Mouse (Mus musculus) lung, postnatal 0 days (tissue): ENCODE results near the gene Kcnq2. TPM values are rescaled to one million over a fixed set of nuclear protein-coding genes. Genes with fewer than 3 reads are reported as not detected.
A peak's percentile ranks its signal among the peaks of the same experiment; 100 is the strongest.

Experiments used
- ATAC-seq: fragments of 200-750 bp; cut with Nextera tagmentation; 2 replicates; pipeline ENCODE4 v1.8.0; 2017; ENCODE audit warnings: moderate library complexity
- DNase-seq: peaks from one replicate; pipeline ENCODE4 v3.0.0-alpha.2; 2016; ENCODE audit warnings: low spot score
- H3K27ac ChIP-seq: fragments of 300-500 bp; sonication (generic); 2 replicates; pipeline ENCODE4 v1.5.1; 2014; ENCODE audit warnings: antibody characterized with exemption, mild to moderate bottlenecking, low read length, mixed read lengths
- H3K27me3 ChIP-seq: fragments of 300-500 bp; sonication (generic); replicated peaks from 2 replicates; pipeline ENCODE4 v1.6.1; 2014; ENCODE audit warnings: low read length, mixed read lengths; ENCODE audit not compliant: insufficient read depth
- H3K36me3 ChIP-seq: fragments of 300-500 bp; sonication (generic); 2 replicates; pipeline ENCODE4 v1.6.1; 2014; ENCODE audit warnings: low read length, mixed read lengths; ENCODE audit not compliant: insufficient read depth
- H3K4me1 ChIP-seq: fragments of 300-500 bp; sonication (generic); 2 replicates; pipeline ENCODE4 v1.6.1; 2014; ENCODE audit warnings: antibody characterized with exemption, low read depth, low read length, mixed read lengths; ENCODE audit not compliant: insufficient read depth
- H3K4me2 ChIP-seq: fragments of 300-500 bp; sonication (generic); replicated peaks from 2 replicates; pipeline ENCODE4 v1.6.1; 2014; ENCODE audit warnings: low read depth, mild to moderate bottlenecking, low read length, moderate library complexity, mixed read lengths
- H3K4me3 ChIP-seq: fragments of 300-500 bp; sonication (generic); 2 replicates; pipeline ENCODE4 v1.5.1; 2014; ENCODE audit warnings: low read depth, low read length
- H3K9ac ChIP-seq: fragments of 300-500 bp; sonication (generic); replicated peaks from 2 replicates; pipeline ENCODE4 v1.6.1; 2014; ENCODE audit warnings: low read depth, mild to moderate bottlenecking
- H3K9me3 ChIP-seq: fragments of 300-500 bp; sonication (generic); 2 replicates; pipeline ENCODE4 v1.6.1; 2016; ENCODE audit warnings: low read length, mixed read lengths
- CTCF ChIP-seq: IDR thresholded peaks from 2 replicates; pipeline ENCODE4 v1.5.1; 2016; ENCODE audit warnings: antibody characterized with exemption, mild to moderate bottlenecking
- EP300 ChIP-seq: IDR thresholded peaks from 2 replicates; pipeline ENCODE4 v1.6.1; 2016; ENCODE audit warnings: antibody characterized with exemption, mild to moderate bottlenecking, control low read depth
- WGBS: fragments of 180-500 bp; shearing (Covaris S2); extraction: QIAGEN DNeasy Blood & Tissue Kit; methylation state at CpG from one replicate; pipeline ENCODE4 v1.1.7; 2014; 5-methylcytosine and 5-hydroxymethylcytosine counted together
- polyA plus RNA-seq: library from polyadenylated mRNA; unstranded; fragments of >200 nt; fragmentation: Nextera tagmentation; extraction: Ambion mirVana; gene quantifications from 2 replicates; pipeline ENCODE4 v1.2.1, GENCODE M21; 2015

Kcnq2 gene
- polyA plus RNA-seq, 1 experiment from 2014 or later: not detected

- Histone ChIP-seq H3K4me2 (no peak overlapping the region), H3K36me3 (no peaks in the 10 kb centered on the region), H3K27ac (no peak overlapping the region), H3K9me3 (no peaks in the 10 kb centered on the region), H3K4me1 (0 out of 2 replicates have a peak, but pooled peaks cover 4% of the 10 kb centered on the region), H3K27me3 (peaks cover 21% of the 10 kb centered on the region), H3K4me3 (no peak overlapping the region), H3K9ac (no peak overlapping the region)
- DNase-seq (no peak), ATAC-seq (no peak)
- TF ChIP-seq EP300 (no peak), CTCF (no peak)
- 56% methylated on average over 4 of the region's 4 CpGs for WGBS
Observed at GRCm38 (mm10) chr2:181130245-181130644, 4.9 kb downstream of the Kcnq2 start.

DNA sequence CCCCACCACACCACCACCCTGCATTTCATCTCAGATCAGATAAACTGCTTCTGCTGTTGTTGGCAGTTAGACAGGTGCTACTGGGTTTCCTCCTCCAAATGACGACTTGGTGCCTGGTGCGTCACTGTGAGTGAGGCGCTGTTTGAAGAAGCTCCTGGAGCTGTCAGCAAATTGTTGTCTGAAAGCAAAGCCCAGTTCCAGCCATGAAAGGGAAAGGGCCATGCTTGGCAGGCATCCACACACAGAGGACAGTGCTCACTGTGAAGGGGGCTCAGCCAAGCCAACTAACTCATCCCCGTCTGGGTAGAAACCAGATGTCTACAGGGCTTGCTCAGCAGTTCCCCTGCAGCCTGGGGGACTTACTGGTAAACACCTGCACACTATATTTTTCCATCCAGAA is 6.1 kb downstream of the Kcnq2 start:
- Histone ChIP-seq H3K4me1 (no peaks in the 10 kb centered on the region), H3K4me3 (no peak overlapping the region), H3K4me2 (no peak overlapping the region), H3K9ac (no peak overlapping the region), H3K36me3 (no peaks in the 10 kb centered on the region), H3K9me3 (no peaks in the 10 kb centered on the region), H3K27me3 (peaks cover 8% of the 10 kb centered on the region; the same call in 1 of the 2 replicates), H3K27ac (no peak overlapping the region)
- no peak for TF ChIP-seq EP300
- TF ChIP-seq CTCF: no peak
- ATAC-seq: no peak
- no peak for DNase-seq
- 73% methylated on average over 4 of the region's 4 CpGs for WGBS

GRCm38 (mm10) chr2:181127786-181128185 is 7.3 kb downstream of the Kcnq2 start:
- Histone ChIP-seq H3K9me3 (no peaks in the 10 kb centered on the region), H3K27me3 (0 out of 2 replicates have a peak, but pooled peaks cover under 1% of the 10 kb centered on the region), H3K4me3 (no peak overlapping the region), H3K4me1 (no peaks in the 10 kb centered on the region), H3K36me3 (no peaks in the 10 kb centered on the region), H3K27ac (no peak overlapping the region), H3K9ac (no peak overlapping the region), H3K4me2 (no peak overlapping the region)
- WGBS: 41% methylated on average over 3 of the region's 3 CpGs
- TF ChIP-seq EP300 (no peak), CTCF (no peak)
- ATAC-seq (no peak), DNase-seq (no peak)

DNA sequence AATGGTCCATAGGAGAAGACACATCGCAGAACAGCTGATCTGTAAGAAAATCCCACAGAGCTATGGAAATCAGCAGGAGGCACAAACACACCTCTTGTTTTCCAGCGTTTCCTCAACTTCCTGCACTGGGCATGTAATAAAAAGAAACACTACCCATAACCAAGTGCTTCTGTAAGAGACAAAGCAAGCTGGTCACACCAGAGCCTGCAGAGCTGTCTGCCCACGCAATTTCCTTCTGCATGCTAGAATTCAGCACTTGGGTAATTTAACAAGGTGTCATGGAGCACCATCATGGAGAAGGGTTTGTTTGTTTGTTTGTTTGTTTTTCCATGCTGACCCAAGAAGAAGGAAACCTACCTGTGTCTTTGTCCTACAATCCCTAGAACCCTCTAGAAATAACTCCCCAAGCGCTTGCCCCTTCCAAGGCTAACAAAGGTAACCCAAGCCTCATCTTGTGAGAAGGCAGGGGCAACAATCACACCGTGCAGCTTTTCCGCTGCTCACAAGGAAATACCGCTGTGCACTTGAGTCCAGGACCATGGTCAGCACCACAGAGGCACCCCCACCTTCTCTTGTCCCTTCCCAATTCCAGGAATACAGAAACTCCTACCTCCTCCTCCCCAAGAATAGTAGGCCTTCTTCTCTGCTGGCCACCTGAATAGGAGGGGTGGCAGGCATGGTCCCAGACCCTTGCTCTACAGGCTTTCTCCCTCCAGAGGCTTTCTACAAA is 9.2 kb downstream of the Kcnq2 start:
- no peaks in the 10 kb centered on the region for H3K9me3 ChIP-seq
- no peaks in the 10 kb centered on the region for H3K27me3 ChIP-seq
- ATAC-seq (no peak), DNase-seq (peak; percentile 6)
- H3K9ac ChIP-seq: no peak overlapping the region
- no peaks in the 10 kb centered on the region for H3K36me3 ChIP-seq
- WGBS: 33% methylated on average over 7 of the region's 7 CpGs
- H3K4me3 ChIP-seq: no peak overlapping the region
- H3K27ac ChIP-seq: no peak overlapping the region
- TF ChIP-seq CTCF (no peak), EP300 (no peak)
- no peak overlapping the region for H3K4me2 ChIP-seq
- no peaks in the 10 kb centered on the region for H3K4me1 ChIP-seq

DNA sequence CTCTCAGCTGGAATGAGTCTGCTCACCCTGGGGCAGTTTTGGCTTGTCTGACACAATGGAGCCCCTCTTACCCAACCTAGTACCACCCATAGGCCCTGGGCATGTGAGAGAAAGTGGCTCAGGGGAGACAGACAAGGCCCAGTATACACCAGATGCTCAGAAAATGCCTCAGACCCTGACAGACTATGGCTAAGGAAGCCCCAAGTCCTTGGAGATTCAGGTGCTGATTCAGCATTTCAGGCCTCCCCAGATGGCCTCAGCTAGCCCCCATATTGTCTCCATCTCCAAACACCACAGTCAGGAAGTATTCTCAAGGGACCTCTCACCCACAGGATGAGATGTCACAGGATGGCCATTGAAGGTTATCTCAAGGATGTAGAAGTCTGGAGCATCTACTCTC is 12.5 kb downstream of the Kcnq2 start:
- no peak for ATAC-seq
- H3K36me3 ChIP-seq: no peaks in the 10 kb centered on the region
- no peaks in the 10 kb centered on the region for H3K27me3 ChIP-seq
- no peak overlapping the region for H3K4me3 ChIP-seq
- H3K4me1 ChIP-seq: no peaks in the 10 kb centered on the region
- H3K9ac ChIP-seq: no peak overlapping the region
- TF ChIP-seq CTCF (no peak), EP300 (no peak)
- DNase-seq: no peak
- no peaks in the 10 kb centered on the region for H3K9me3 ChIP-seq
- no peak overlapping the region for H3K27ac ChIP-seq
- H3K4me2 ChIP-seq: no peak overlapping the region

- WGBS: 83% methylated on average over 4 of the region's 4 CpGs
- no peaks in the 10 kb centered on the region for H3K27me3 ChIP-seq
Observed at GRCm38 (mm10) chr2:181120922-181121449, 14.1 kb downstream of the Kcnq2 start.

More at GRCm38 (mm10) chr2:181120922-181121449, 14.1 kb downstream of the Kcnq2 start:
- Histone ChIP-seq H3K27ac (no peak overlapping the region), H3K4me1 (no peaks in the 10 kb centered on the region), H3K4me3 (no peak overlapping the region), H3K4me2 (no peak overlapping the region), H3K36me3 (no peaks in the 10 kb centered on the region), H3K9me3 (no peaks in the 10 kb centered on the region), H3K9ac (no peak overlapping the region)
- no peak for DNase-seq
- no peak for TF ChIP-seq EP300
- no peak for TF ChIP-seq CTCF
- ATAC-seq: no peak
